Mouse (Mus musculus) hindbrain, embryonic 11.5 days (tissue): Measurements from ENCODE around the gene Prdx4. TPM values are rescaled to one million over a fixed set of nuclear protein-coding genes. Genes with fewer than 3 reads are reported as not detected.
"Not testable (repeated sequence)": the region's sequence is repeated elsewhere in the genome, so short reads cannot be mapped to it uniquely, and the experiment has no call there.

Source experiments
- ATAC-seq: fragments of 200-750 bp; cut with Nextera tagmentation; 2 replicates; pipeline ENCODE4 v1.8.0; 2017; ENCODE audit warnings: mild to moderate bottlenecking, moderate TSS enrichment, moderate library complexity; ENCODE audit not compliant: low FRiP score
- DNase-seq: peaks from one replicate; pipeline ENCODE4 v3.0.0-alpha.2; 2015; ENCODE audit warnings: low spot score
- H3K27ac ChIP-seq: fragments of 300-500 bp; sonication (generic); 2 replicates; pipeline ENCODE4 v1.5.1; 2014; ENCODE audit warnings: mild to moderate bottlenecking, low read depth, low read length
- H3K27me3 ChIP-seq: fragments of 300-500 bp; sonication (generic); 2 replicates; pipeline ENCODE4 v1.6.1; 2014; ENCODE audit warnings: mild to moderate bottlenecking, low read length, moderate library complexity, mixed read lengths; ENCODE audit not compliant: control insufficient read depth, insufficient read depth
- H3K36me3 ChIP-seq: fragments of 300-500 bp; sonication (generic); 2 replicates; pipeline ENCODE4 v1.6.1; 2014; ENCODE audit warnings: mild to moderate bottlenecking, low read length, moderate library complexity, mixed read lengths; ENCODE audit not compliant: control insufficient read depth, insufficient read depth
- H3K4me1 ChIP-seq: fragments of 300-500 bp; sonication (generic); replicated peaks from 2 replicates; pipeline ENCODE4 v1.6.1; 2014; ENCODE audit warnings: low read length, mixed read lengths; ENCODE audit not compliant: control insufficient read depth, insufficient read depth
- H3K4me2 ChIP-seq: fragments of 300-500 bp; sonication (generic); replicated peaks from 2 replicates; pipeline ENCODE4 v1.6.1; 2014; ENCODE audit warnings: mild to moderate bottlenecking, low read depth, low read length
- H3K4me3 ChIP-seq: fragments of 300-500 bp; sonication (generic); 2 replicates; pipeline ENCODE4 v1.5.1; 2014; ENCODE audit warnings: low read depth, low read length
- H3K9ac ChIP-seq: fragments of 300-500 bp; sonication (generic); 2 replicates; pipeline ENCODE4 v1.6.1; 2014; ENCODE audit warnings: low read depth, low read length
- H3K9me3 ChIP-seq: fragments of 300-500 bp; sonication (generic); 2 replicates; pipeline ENCODE4 v1.6.1; 2016; ENCODE audit warnings: low read length; ENCODE audit not compliant: control insufficient read depth
- WGBS: fragments of 180-500 bp; shearing (Covaris S2); extraction: QIAGEN DNeasy Blood & Tissue Kit; methylation state at CpG from one replicate; pipeline ENCODE4 v1.1.7; 2014; 5-methylcytosine and 5-hydroxymethylcytosine counted together
- polyA plus RNA-seq: library from polyadenylated mRNA; unstranded; fragments of >200 nt; fragmentation: Nextera tagmentation; extraction: Ambion mirVana; gene quantifications from 2 replicates; pipeline ENCODE4 v1.2.1, GENCODE M21; 2014

Prdx4 gene
- polyA plus RNA-seq: 234 and 249 TPM in 2 replicates

DNA sequence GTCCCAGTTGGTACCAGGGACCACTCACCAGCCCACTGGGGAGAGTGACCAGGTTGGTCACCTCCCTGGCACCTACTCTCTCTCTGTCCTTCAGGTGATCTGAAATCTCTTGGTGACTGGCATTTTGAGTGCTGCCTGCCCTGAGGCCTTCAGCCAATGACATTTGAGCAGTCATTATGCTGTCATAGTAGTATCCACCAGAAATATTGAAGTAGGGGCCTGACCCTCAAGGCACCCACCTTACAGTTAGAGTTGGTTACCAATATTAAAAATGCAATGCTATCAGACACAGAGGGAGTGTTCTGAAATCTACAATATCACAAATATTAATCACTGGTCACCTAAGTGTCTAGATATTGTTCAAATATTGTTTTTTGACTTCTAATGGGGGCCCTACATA is at the start of gene Prdx4:
Prdx4 (minus strand) TSS at position 101 of the 400 bp plus-strand sequence.
- Histone ChIP-seq H3K27ac (no peak within 1 kb of the TSS), H3K4me2 (no peak within 1 kb of the TSS), H3K4me1 (no peaks in the 10 kb centered on the region), H3K36me3 (no peaks in the 10 kb centered on the region), H3K9me3 (no peaks in the 10 kb centered on the region), H3K27me3 (no peaks in the 10 kb centered on the region), H3K4me3 (no peak within 1 kb of the TSS), H3K9ac (no peak within 1 kb of the TSS)
- DNase-seq (no peak), ATAC-seq (no peak)

DNA sequence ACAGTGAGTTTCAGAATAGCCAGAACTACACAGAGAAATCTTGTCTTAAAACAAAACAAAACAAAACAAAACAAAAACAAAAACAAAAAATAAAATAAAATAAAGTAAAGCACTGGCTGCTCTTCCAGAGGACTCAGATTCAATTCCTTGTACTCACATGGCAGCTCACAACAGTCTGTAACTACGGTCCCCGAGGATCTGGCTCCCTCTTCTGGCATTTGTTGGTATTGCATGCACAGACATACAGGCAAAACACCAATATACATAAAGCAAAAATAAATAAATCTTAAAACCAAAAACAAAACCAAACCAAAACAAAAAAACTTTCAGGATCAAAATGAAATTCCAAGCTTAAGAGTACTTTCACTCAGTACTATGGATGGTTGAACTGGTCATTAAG is 36.0 kb upstream of the Prdx4 start:
- ATAC-seq: no peak
- WGBS: 33% methylated on average over 2 of the region's 2 CpGs
- no peaks in the 10 kb centered on the region for H3K27me3 ChIP-seq

DNA sequence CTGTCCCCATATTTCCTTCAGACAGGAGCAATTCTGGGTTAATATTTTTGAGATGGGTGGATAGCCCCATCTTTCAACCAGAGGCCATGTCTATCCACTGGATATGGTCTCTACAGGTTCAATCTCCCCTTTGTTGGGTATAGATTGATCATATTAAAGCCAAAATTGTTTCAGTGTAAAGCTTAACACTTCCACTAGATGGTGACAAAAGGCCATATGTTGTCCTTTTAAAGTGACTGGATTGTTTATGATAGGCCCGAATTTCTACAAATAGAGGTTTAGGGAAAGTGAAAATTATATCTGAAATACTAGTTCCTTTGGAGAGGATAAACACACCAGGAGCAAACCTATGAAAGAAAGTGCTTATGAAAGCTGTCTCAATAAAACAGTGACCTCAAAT is 34.9 kb upstream of the Prdx4 start:
- H3K9ac ChIP-seq: no peak overlapping the region
- H3K4me3 ChIP-seq: no peak overlapping the region
- no peak overlapping the region for H3K27ac ChIP-seq
- H3K27me3 ChIP-seq: no peaks in the 10 kb centered on the region
- DNase-seq (peak; percentile 0), ATAC-seq (no peak)
- H3K4me2 ChIP-seq: no peak overlapping the region
- H3K4me1 ChIP-seq: no peaks in the 10 kb centered on the region
- 44% methylated on average over 1 of the region's 1 CpGs for WGBS
- H3K9me3 ChIP-seq: no peaks in the 10 kb centered on the region
- no peaks in the 10 kb centered on the region for H3K36me3 ChIP-seq

More for the DNA sequence above, 36.0 kb upstream of the Prdx4 start:
- no peaks in the 10 kb centered on the region for H3K4me1 ChIP-seq
- no peak overlapping the region for H3K4me2 ChIP-seq
- H3K9ac ChIP-seq: no peak overlapping the region
- DNase-seq: peak; percentile 46
- H3K4me3 ChIP-seq: no peak overlapping the region
- no peaks in the 10 kb centered on the region for H3K36me3 ChIP-seq
- H3K9me3 ChIP-seq: no peaks in the 10 kb centered on the region
- no peak overlapping the region for H3K27ac ChIP-seq

DNA sequence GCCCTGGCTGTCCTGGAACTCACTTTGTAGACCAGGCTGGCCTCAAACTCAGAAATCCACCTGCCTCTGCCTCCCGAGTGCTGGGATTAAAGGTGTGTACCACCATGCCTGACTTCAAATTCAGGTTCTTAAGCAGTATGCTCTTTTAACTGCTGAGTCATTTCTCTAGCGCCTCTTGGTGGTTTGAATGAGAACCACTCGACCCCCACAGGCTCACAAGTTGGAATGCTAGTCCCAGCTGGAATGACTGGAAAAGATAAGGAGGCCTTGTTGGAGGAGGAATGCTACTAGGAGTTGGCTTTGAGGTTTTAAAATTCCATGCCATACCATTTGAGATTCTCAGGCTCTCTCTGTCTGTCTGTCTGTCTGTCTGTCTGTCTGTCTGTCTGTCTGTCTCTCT is 29.6 kb upstream of the Prdx4 start:
- ATAC-seq, H3K4me3 ChIP-seq, H3K27me3 ChIP-seq, DNase-seq, H3K9me3 ChIP-seq, H3K9ac ChIP-seq, H3K4me1 ChIP-seq, H3K4me2 ChIP-seq, H3K36me3 ChIP-seq, H3K27ac ChIP-seq: not testable (repeated sequence)
- WGBS: 60% methylated on average over 3 of the region's 3 CpGs

DNA sequence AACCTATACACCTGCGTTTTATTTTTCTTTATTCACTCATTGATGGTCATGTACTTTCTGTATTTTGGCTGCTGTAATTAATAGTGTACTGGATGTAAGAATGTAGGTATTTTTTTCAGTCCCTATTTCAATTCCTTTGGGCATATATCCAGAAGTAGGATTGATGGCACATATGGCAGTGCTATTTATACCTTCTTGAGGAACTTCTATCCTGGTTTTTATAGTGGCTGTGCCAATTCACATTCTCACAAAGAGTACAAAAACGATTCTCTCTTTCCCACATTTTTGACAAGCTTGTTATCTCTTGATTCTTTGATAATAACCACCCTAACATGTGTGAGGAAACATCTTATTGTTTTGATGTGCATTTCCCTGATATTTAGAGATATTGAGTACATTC is 24.5 kb upstream of the Prdx4 start:
- H3K4me3 ChIP-seq: no peak overlapping the region
- H3K27ac ChIP-seq: no peak overlapping the region
- no peak for ATAC-seq
- no peak for DNase-seq
- no peak overlapping the region for H3K4me2 ChIP-seq
- no peaks in the 10 kb centered on the region for H3K9me3 ChIP-seq
- no peaks in the 10 kb centered on the region for H3K27me3 ChIP-seq
- H3K4me1 ChIP-seq: no peaks in the 10 kb centered on the region
- WGBS: 65% methylated on average over 2 of the region's 2 CpGs
- no peak overlapping the region for H3K9ac ChIP-seq
- no peaks in the 10 kb centered on the region for H3K36me3 ChIP-seq

DNA sequence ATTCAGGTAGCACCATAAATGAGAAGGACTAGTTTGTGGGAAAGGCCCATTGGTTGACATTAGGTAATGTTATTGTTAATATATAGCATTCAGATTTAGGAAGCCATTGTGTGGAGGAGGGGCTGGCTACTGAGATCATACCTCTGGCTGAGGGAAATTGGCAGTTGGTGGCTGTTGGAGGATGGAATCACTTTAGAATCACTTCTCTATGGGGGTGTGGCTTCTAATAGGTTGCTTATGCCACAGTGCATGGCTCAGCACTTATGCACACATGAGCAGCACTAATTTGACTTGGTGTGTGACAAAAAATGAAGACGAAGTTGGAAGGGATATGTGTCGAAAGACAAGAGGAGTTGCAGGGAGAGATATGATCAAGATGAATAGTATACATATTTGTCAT is 5.7 kb upstream of the Prdx4 start:
- no peak overlapping the region for H3K4me2 ChIP-seq
- no peak overlapping the region for H3K4me3 ChIP-seq
- DNase-seq (no peak), ATAC-seq (no peak)
- H3K9me3 ChIP-seq: no peaks in the 10 kb centered on the region
- no peak overlapping the region for H3K27ac ChIP-seq
- no peak overlapping the region for H3K9ac ChIP-seq
- H3K27me3 ChIP-seq: no peaks in the 10 kb centered on the region
- no peaks in the 10 kb centered on the region for H3K36me3 ChIP-seq
- WGBS: 98% methylated on average over 2 of the region's 2 CpGs
- no peaks in the 10 kb centered on the region for H3K4me1 ChIP-seq

DNA sequence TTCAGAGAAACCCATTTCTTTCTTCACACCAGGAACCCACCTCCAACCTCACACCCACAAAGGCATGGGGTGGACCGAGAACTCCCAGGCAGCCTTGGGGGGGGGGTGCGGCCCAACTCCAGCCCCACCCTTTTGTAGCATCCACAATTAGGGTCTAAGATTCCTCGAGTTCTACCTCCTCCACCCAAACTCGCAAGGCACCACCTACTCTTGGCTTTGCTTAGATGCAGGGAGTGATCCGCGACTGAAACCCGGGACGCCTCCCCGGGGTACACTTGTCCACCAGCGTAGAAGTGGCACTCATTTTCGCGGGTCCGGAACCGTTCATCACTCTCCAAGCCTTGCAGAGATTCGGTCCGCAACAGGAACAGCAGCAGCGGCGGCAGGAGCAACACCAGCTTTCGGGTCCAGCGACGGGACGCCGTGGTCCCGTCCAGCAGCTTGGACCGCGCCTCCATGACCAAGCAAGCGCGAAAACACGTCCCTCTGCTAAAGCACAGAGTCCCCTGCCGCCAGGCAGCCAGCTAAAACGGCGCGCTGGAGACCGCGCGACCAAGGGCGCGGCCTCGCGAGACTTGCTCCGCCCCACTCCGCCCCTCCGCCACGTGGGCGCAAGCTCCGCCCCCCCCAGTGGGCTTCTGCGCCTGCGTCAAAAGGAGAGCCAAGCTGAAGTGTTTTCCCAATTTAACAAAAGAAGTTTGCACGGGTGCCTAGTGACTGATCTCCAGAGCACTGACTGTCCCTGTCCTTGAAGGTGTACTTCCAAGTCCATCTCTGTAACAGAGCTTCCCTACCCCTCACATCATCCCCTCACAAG is 2.4 kb downstream of the Prdx4 start:
- Histone ChIP-seq H3K9me3 (no peaks in the 10 kb centered on the region), H3K27ac (no peak overlapping the region), H3K4me1 (no peaks in the 10 kb centered on the region), H3K27me3 (no peaks in the 10 kb centered on the region), H3K36me3 (no peaks in the 10 kb centered on the region), H3K9ac (peak overlapping the region; percentile 54), H3K4me3 (peak overlapping the region; percentile 54), H3K4me2 (peak overlapping the region; percentile 35)
- WGBS: 10% methylated on average over 48 of the region's 49 CpGs
- ATAC-seq: peak; percentile 99
- peak; percentile 88 for DNase-seq

DNA sequence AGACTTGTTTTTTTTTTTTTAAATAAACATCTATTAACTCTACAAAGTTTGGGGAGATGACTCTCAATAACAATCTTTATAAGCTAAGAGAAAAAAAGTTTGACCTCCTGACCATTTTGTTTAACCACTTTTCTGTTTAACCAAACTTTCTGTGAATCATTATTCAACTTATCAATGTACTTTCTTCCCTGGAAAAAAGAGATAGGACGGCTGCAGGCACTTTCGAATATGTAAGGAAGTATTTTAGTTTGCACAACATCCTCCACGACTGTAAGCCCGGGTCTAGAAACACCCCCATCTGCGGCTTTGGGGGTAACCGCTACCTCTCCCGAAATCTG is 3.0 kb downstream of the Prdx4 start:
- peak overlapping the region; percentile 54 for H3K9ac ChIP-seq
- ATAC-seq (no peak), DNase-seq (no peak)
- no peaks in the 10 kb centered on the region for H3K36me3 ChIP-seq
- no peaks in the 10 kb centered on the region for H3K4me1 ChIP-seq
- 14% methylated on average over 7 of the region's 7 CpGs for WGBS
- H3K9me3 ChIP-seq: no peaks in the 10 kb centered on the region
- H3K27me3 ChIP-seq: no peaks in the 10 kb centered on the region
- H3K27ac ChIP-seq: no peak overlapping the region
- H3K4me3 ChIP-seq: peak overlapping the region; percentile 54
- H3K4me2 ChIP-seq: peak overlapping the region; percentile 35

DNA sequence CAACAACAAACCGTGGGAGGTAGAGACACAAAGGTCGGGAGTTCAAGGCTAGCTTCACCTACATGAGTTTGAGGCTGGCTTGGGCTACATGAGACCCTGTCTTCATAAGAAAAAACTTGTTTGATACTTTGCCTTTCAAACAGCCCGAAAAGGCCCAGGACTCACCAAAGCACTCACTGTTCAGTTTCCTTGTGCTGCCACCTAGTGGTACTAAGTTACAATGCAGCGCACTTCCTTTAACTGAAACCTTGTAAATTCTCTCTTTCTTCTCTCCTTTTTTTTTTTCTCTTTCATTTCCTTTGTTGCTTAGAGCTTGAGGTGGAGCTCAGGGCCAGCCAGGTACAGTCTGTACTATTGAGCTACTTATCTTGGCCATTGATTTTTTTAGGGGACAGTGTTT is 22.5 kb downstream of the Prdx4 start:
- DNase-seq (peak; percentile 59), ATAC-seq (0 out of 2 replicates have a peak, but pooled peaks have one; percentile 38)
- no peaks in the 10 kb centered on the region for H3K36me3 ChIP-seq
- H3K9me3 ChIP-seq: no peaks in the 10 kb centered on the region
- H3K9ac ChIP-seq: no peak overlapping the region
- 33% methylated on average over 4 of the region's 4 CpGs for WGBS
- H3K4me2 ChIP-seq: no peak overlapping the region
- H3K27me3 ChIP-seq: no peaks in the 10 kb centered on the region
- no peaks in the 10 kb centered on the region for H3K4me1 ChIP-seq
- no peak overlapping the region for H3K27ac ChIP-seq
- H3K4me3 ChIP-seq: no peak overlapping the region
